Mouse (Mus musculus): ENCODE measurements around the gene Gfpt2.

Gene Gfpt2

GRCm38 (mm10) chr11:49832962-49833361 lies 39.0 kb downstream of the Gfpt2 start:
- in situ Hi-C loops (cut with MboI; ENCODE audit: unreplicated experiment in 2 of 2): loop anchor here (5.0 to 10.0 kb wide), 2 partner anchors 96 to 98 kb away; no protein-coding TSS in a partner anchor

GRCm38 (mm10) chr11:49834248-49834647 lies 40.3 kb downstream of the Gfpt2 start:
- in situ Hi-C loops (cut with MboI; ENCODE audit: unreplicated experiment in 2 of 2): loop anchor here (5.0 to 10.0 kb wide), 2 partner anchors 97 to 99 kb away; no protein-coding TSS in a partner anchor

- in situ Hi-C loops (cut with MboI; ENCODE audit: unreplicated experiment in 2 of 2): loop anchor here in 1 of 2 experiments (10.0 kb wide), 1 partner anchor 101 kb away; no protein-coding TSS in a partner anchor
Measured at GRCm38 (mm10) chr11:49835257-49835956, 41.4 kb downstream of the Gfpt2 start.

GRCm38 (mm10) chr11:49837717-49838407 lies 43.9 kb downstream of the Gfpt2 start:
- in situ Hi-C loops (cut with MboI; ENCODE audit: unreplicated experiment in 2 of 2): loop anchor here in 1 of 2 experiments (10.0 kb wide), 1 partner anchor 103 kb away; no protein-coding TSS in a partner anchor

- in situ Hi-C loops (cut with MboI; ENCODE audit: unreplicated experiment in 2 of 2): loop anchor here in 1 of 2 experiments (10.0 kb wide), 1 partner anchor 66 kb away; no protein-coding TSS in a partner anchor
Measured at GRCm38 (mm10) chr11:49840666-49841065, 46.7 kb downstream of the Gfpt2 start.

GRCm38 (mm10) chr11:49841886-49842285 lies 47.9 kb downstream of the Gfpt2 start:
- in situ Hi-C loops (cut with MboI; ENCODE audit: unreplicated experiment in 2 of 2): loop anchor here in 1 of 2 experiments (10.0 kb wide), 1 partner anchor 67 kb away; no protein-coding TSS in a partner anchor

- in situ Hi-C loops (cut with MboI; ENCODE audit: unreplicated experiment in 2 of 2): loop anchor here in 1 of 2 experiments (10.0 kb wide), 1 partner anchor 68 kb away; no protein-coding TSS in a partner anchor
Measured at GRCm38 (mm10) chr11:49842718-49843117, 48.7 kb downstream of the Gfpt2 start.

- in situ Hi-C loops (cut with MboI; ENCODE audit: unreplicated experiment in 2 of 2): loop anchor here in 1 of 2 experiments (10.0 kb wide), 1 partner anchor 70 kb away; no protein-coding TSS in a partner anchor
Measured at GRCm38 (mm10) chr11:49844311-49844710, 50.3 kb downstream of the Gfpt2 start.

- in situ Hi-C loops (cut with MboI; ENCODE audit: unreplicated experiment in 2 of 2): loop anchor here (5.0 to 10.0 kb wide), 3 partner anchors 63 to 128 kb away; no protein-coding TSS in a partner anchor
Measured at GRCm38 (mm10) chr11:49844969-49845368, 51.0 kb downstream of the Gfpt2 start.

- in situ Hi-C loops (cut with MboI; ENCODE audit: unreplicated experiment in 2 of 2): loop anchor here (5.0 to 10.0 kb wide), 3 partner anchors 64 to 129 kb away; no protein-coding TSS in a partner anchor
Measured at GRCm38 (mm10) chr11:49845958-49846357, 52.0 kb downstream of the Gfpt2 start.

- in situ Hi-C loops (cut with MboI; ENCODE audit: unreplicated experiment in 2 of 2): loop anchor here (5.0 to 10.0 kb wide), 3 partner anchors 64 to 129 kb away; no protein-coding TSS in a partner anchor
Measured at GRCm38 (mm10) chr11:49846401-49847070, 52.6 kb downstream of the Gfpt2 start, which contains the start of gene Mapk9. Gene Mapk9 (plus strand): TSS chr11:49846751.

GRCm38 (mm10) chr11:49847071-49847810 lies 53.3 kb downstream of the Gfpt2 start:
- in situ Hi-C loops (cut with MboI; ENCODE audit: unreplicated experiment in 2 of 2): loop anchor here (5.0 to 10.0 kb wide), 3 partner anchors 65 to 130 kb away; no protein-coding TSS in a partner anchor

GRCm38 (mm10) chr11:49847811-49848078 lies 53.8 kb downstream of the Gfpt2 start:
- in situ Hi-C loops (cut with MboI; ENCODE audit: unreplicated experiment in 2 of 2): loop anchor here (5.0 to 10.0 kb wide), 3 partner anchors 65 to 130 kb away; no protein-coding TSS in a partner anchor

- in situ Hi-C loops (cut with MboI; ENCODE audit: unreplicated experiment in 2 of 2): loop anchor here (5.0 to 10.0 kb wide), 3 partner anchors 66 to 131 kb away; no protein-coding TSS in a partner anchor
Measured at GRCm38 (mm10) chr11:49848080-49848815, 54.3 kb downstream of the Gfpt2 start.

- in situ Hi-C loops (cut with MboI; ENCODE audit: unreplicated experiment in 2 of 2): no loop called here
Measured at GRCm38 (mm10) chr11:49850331-49850730, 56.4 kb downstream of the Gfpt2 start.

- in situ Hi-C loops (cut with MboI; ENCODE audit: unreplicated experiment in 2 of 2): no loop called here
Measured at GRCm38 (mm10) chr11:49855144-49855543, 61.2 kb downstream of the Gfpt2 start.

GRCm38 (mm10) chr11:49861139-49861538 lies 67.2 kb downstream of the Gfpt2 start:
- in situ Hi-C loops (cut with MboI; ENCODE audit: unreplicated experiment in 2 of 2): no loop called here

- in situ Hi-C loops (cut with MboI; ENCODE audit: unreplicated experiment in 2 of 2): no loop called here
Measured at GRCm38 (mm10) chr11:49863926-49864325, 69.9 kb downstream of the Gfpt2 start.

GRCm38 (mm10) chr11:49867320-49867719 lies 73.3 kb downstream of the Gfpt2 start:
- in situ Hi-C loops (cut with MboI; ENCODE audit: unreplicated experiment in 2 of 2): loop anchor here (5.0 kb wide), 3 partner anchors 140 to 215 kb away; no protein-coding TSS in a partner anchor

All from v-Abl transformed pro-B cells (cell line).